Mouse (Mus musculus): Measurements from ENCODE around the gene Snhg11.
"Not testable (repeated sequence)": the region's sequence is repeated elsewhere in the genome, so short reads cannot be mapped to it uniquely, and the experiment has no call there.

The Snhg11 gene

GRCm38 (mm10) chr2:158369474-158370172, 5.8 kb upstream of the Snhg11 start:
- DNase-seq (ENCODE audit: low spot score in 2 of 2) = no peak

- DNase-seq (ENCODE audit: low spot score in 2 of 2) = no peak
These were observed 5.3 kb upstream of the Snhg11 start for GRCm38 (mm10) chr2:158370173-158370550.

GRCm38 (mm10) chr2:158373061-158373460, 2.4 kb upstream of the Snhg11 start:
- DNase-seq (ENCODE audit: low spot score in 2 of 2) = no peak

- DNase-seq (ENCODE audit: low spot score in 2 of 2) = no peak
These were observed 1.9 kb upstream of the Snhg11 start for GRCm38 (mm10) chr2:158373516-158373915.

GRCm38 (mm10) chr2:158376123-158376687, 767 bp downstream of the Snhg11 start:
- no peak for DNase-seq (ENCODE audit: low spot score in 2 of 2)

- DNase-seq (ENCODE audit: low spot score in 2 of 2) = no peak
These were observed 1.4 kb downstream of the Snhg11 start for GRCm38 (mm10) chr2:158376798-158377197.

GRCm38 (mm10) chr2:158377811-158378210, 2.4 kb downstream of the Snhg11 start:
- DNase-seq (ENCODE audit: low spot score in 2 of 2) = no peak

- peak in 1 of 2 experiments; percentile 33 for DNase-seq (ENCODE audit: low spot score in 2 of 2)
These were observed 4.1 kb downstream of the Snhg11 start for GRCm38 (mm10) chr2:158379354-158380078.

- DNase-seq (ENCODE audit: low spot score in 2 of 2) = no peak
These were observed 10.6 kb downstream of the Snhg11 start for GRCm38 (mm10) chr2:158386072-158386471.

GRCm38 (mm10) chr2:158389421-158389820, 14.0 kb downstream of the Snhg11 start:
- DNase-seq (ENCODE audit: low spot score in 2 of 2) = no peak

GRCm38 (mm10) chr2:158396369-158396768, 20.9 kb downstream of the Snhg11 start:
- no peak for DNase-seq (ENCODE audit: low spot score in 2 of 2)

GRCm38 (mm10) chr2:158397140-158397539, 21.7 kb downstream of the Snhg11 start:
- not testable (repeated sequence) for DNase-seq (ENCODE audit: low spot score in 2 of 2)

GRCm38 (mm10) chr2:158402915-158403314, 27.5 kb downstream of the Snhg11 start:
- DNase-seq (ENCODE audit: low spot score in 2 of 2) = no peak

GRCm38 (mm10) chr2:158408997-158409594, 33.7 kb downstream of the Snhg11 start:
- DNase-seq (ENCODE audit: low spot score in 2 of 2) = peak in 1 of 2 experiments; percentile 5

- DNase-seq (ENCODE audit: low spot score in 2 of 2) = peak; percentile 98 to 99
These were observed 34.2 kb downstream of the Snhg11 start, which contains the start of gene Ralgapb for GRCm38 (mm10) chr2:158409595-158410021. Gene Ralgapb (plus strand): TSS chr2:158409848.

- DNase-seq (ENCODE audit: low spot score in 2 of 2) = peak; percentile 15 to 28
These were observed 34.9 kb downstream of the Snhg11 start for GRCm38 (mm10) chr2:158410022-158411014.

GRCm38 (mm10) chr2:158413240-158413639, 37.8 kb downstream of the Snhg11 start:
- no peak for DNase-seq (ENCODE audit: low spot score in 2 of 2)

- no peak for DNase-seq (ENCODE audit: low spot score in 2 of 2)
These were observed 40.4 kb downstream of the Snhg11 start for GRCm38 (mm10) chr2:158415826-158416225.

- DNase-seq (ENCODE audit: low spot score in 2 of 2) = no peak
These were observed 43.2 kb downstream of the Snhg11 start for GRCm38 (mm10) chr2:158418663-158419062.
